Mouse (Mus musculus): ENCODE results near the gene Mxi1. TPM values are rescaled to one million over a fixed set of nuclear protein-coding genes. Genes with fewer than 3 reads are reported as not detected.

Mxi1 gene
- polyA plus RNA-seq (2017; shearing (Covaris generic)) = 69.7 TPM

DNA sequence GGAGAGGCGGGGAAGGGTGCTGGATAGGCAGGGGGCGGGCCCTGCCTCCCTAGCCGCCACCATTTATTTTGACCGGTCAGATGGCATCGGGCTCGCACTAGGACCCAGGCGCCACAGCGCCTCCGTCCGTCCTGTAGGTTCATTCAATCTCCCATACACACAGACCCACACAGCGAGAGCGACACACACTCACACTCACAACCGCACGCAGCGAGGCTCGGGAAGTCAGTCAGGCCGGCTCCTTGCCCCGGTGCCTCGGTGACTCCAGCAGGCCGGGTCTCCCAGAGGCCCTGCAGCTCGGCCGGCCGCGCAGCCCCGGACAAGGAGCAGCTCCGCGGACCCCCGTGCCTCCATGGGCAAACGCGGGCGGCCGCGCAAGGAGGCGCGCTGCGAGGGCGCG lies at the start of gene Mxi1:
Mxi1 (plus strand) TSS at position 171 of the 400 bp plus-strand sequence.

DNA sequence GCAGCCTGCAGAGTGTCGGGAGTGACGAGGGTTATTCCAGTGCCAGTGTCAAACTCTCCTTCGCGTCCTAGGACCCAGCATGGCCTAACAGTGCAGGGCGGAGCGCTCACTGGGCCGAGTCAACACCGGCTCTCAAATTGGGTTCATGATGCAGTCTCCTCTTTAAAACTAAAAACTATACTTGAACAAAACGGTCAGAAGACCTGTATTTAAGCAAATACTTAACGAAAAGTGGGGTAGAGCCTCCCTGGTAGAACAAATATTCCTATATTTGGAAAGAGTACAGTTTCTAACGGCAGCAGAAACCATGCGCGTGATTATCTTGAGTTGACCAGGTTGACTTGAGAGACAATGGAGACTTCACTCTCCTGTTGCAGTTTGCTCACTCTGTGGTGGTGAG lies 61.3 kb downstream of the Mxi1 start, which contains the start of gene Gm10197:
Gm10197 (minus strand) TSS at position 101 of the 400 bp plus-strand sequence.

DNA sequence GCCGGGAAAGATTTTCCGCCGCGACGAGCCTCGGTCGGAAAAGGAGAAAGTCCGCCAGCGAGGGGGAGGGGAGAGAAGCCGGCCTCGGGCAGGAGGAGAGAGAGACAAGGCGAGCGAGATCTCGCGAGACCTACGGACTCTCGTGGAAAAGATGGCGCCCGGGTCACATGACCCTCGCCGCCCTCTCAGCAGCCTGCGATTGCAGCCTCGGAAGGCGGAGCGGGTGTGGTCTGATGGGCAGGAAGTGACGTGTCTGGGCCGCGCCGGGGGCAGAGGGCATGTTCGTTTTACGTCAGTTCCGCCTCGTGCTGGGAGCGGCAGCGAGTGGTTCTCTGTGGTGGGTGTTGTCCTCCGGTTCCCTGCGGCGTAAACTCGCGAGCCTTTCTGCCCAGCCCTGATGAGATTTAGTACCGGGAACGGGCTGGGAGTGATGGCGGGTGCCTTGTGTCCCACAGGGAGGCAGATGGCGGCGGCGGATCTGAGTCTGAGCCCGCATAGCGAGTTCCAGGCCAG lies 80.2 kb downstream of the Mxi1 start, which contains the start of gene Smndc1:
Smndc1 (minus strand) TSS at position 84 of the 513 bp plus-strand sequence.

Other genes starting within 250 kb of the Mxi1 start
- 302 TPM for gene Add3, start 170.1 kb upstream of the Mxi1 start, polyA plus RNA-seq (2017; shearing (Covaris generic))
- gene Gm10197, start 61.2 kb downstream of the Mxi1 start, polyA plus RNA-seq (2017; shearing (Covaris generic)) = not detected
- gene Smndc1, start 80.1 kb downstream of the Mxi1 start, polyA plus RNA-seq (2017; shearing (Covaris generic)) = 98.3 TPM
- 475 TPM for gene Dusp5, start 218.6 kb downstream of the Mxi1 start, polyA plus RNA-seq (2017; shearing (Covaris generic))

All from naive thymus-derived CD4-positive, alpha-beta T cell, adult 5 months (primary cell).